Comparison of ENCODE assay signal across 27 mouse cellular contexts in the genomic region with DNA sequence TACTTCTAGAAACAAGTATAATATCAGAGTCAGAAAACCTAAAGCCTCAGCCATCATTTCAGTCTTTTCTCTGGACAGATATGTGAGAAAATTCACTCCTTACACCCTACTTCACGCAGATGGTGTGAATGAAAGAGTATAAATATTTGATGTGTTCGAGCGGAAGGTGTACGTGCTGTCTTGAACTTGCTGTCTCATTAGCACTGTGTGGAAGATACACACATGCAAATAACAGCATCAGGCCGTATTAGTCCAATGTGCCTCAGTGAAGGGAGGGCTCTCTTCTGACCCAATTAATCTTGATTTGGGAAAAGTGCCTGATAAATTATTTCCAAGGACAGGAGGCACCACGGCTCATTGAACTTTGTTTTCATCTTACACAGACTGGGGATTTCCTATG.
DNase-seq lines count a peak whose midpoint lies in the region; ATAC-seq and TF ChIP-seq lines count a peak whose summit lies in the region.
"Had no signal": no experiment of that assay in that cellular context is flagged by ENCODE, and none has a peak within 500 bp of the region (broad histone marks: within the 10 kb centered on the region; RNA-seq: fewer than 3 reads in every experiment).

No protein-coding gene starts in this region.

- H3K4me3 ChIP-seq in forebrain, embryonic 12.5 days (replicated peaks), result no peak overlapping the region
- no peak overlapping the region for H3K4me3 ChIP-seq in forebrain, embryonic 11.5 days (ENCODE audit: low read depth, low read length)
- H3K4me3 ChIP-seq in forebrain, embryonic 14.5 days (ENCODE audit: low read depth, low read length), result no peak overlapping the region
- H3K4me3 ChIP-seq in forebrain, postnatal 0 days (ENCODE audit: low read depth, low read length), result no peak overlapping the region
- H3K4me3 ChIP-seq in forebrain, embryonic 16.5 days (replicated peaks; ENCODE audit: low read length), result no peak overlapping the region
- H3K4me3 ChIP-seq: embryonic facial prominence, embryonic 13.5 days; embryonic facial prominence, embryonic 15.5 days; erythroblast, embryonic 14.5 days had no signal

- H3K9ac ChIP-seq in forebrain, embryonic 12.5 days, result no peak overlapping the region
- H3K9ac ChIP-seq in forebrain, embryonic 11.5 days (ENCODE audit: low read length), result no peak overlapping the region
- no peak overlapping the region for H3K9ac ChIP-seq in forebrain, embryonic 14.5 days (ENCODE audit: low read length)
- H3K9ac ChIP-seq in forebrain, postnatal 0 days, result no peak overlapping the region
- no peak overlapping the region for H3K9ac ChIP-seq in forebrain, embryonic 16.5 days (replicated peaks; ENCODE audit: low read depth, low read length)
- H3K9ac ChIP-seq: embryonic facial prominence, embryonic 13.5 days; embryonic facial prominence, embryonic 15.5 days had no signal

- WGBS in forebrain, embryonic 12.5 days, result 87% methylated on average over 6 of the region's 6 CpGs
- 81% methylated on average over 6 of the region's 6 CpGs for WGBS in forebrain, embryonic 11.5 days
- 64% methylated on average over 6 of the region's 6 CpGs for WGBS in forebrain, embryonic 14.5 days
- 51% methylated on average over 6 of the region's 6 CpGs for WGBS in forebrain, postnatal 0 days
- WGBS in forebrain, embryonic 16.5 days, result 54% methylated on average over 6 of the region's 6 CpGs

- no peaks in the 10 kb centered on the region for H3K9me3 ChIP-seq in forebrain, embryonic 12.5 days
- no peaks in the 10 kb centered on the region for H3K9me3 ChIP-seq in forebrain, embryonic 11.5 days (ENCODE audit: control insufficient read depth, low read length)
- no peaks in the 10 kb centered on the region for H3K9me3 ChIP-seq in forebrain, embryonic 14.5 days (replicated peaks; ENCODE audit: control insufficient read depth, low read length)
- no peaks in the 10 kb centered on the region for H3K9me3 ChIP-seq in forebrain, postnatal 0 days (ENCODE audit: low read length)
- no peaks in the 10 kb centered on the region for H3K9me3 ChIP-seq in forebrain, embryonic 16.5 days (ENCODE audit: control insufficient read depth, low read length)
- H3K9me3 ChIP-seq: embryonic facial prominence, embryonic 13.5 days; embryonic facial prominence, embryonic 15.5 days; G1E had no signal

- no peak overlapping the region for H3K4me2 ChIP-seq in forebrain, embryonic 12.5 days
- H3K4me2 ChIP-seq in forebrain, embryonic 11.5 days (ENCODE audit: low read depth, low read length, severe bottlenecking), result no peak overlapping the region
- H3K4me2 ChIP-seq in forebrain, embryonic 14.5 days (ENCODE audit: low read length), result no peak overlapping the region
- no peak overlapping the region for H3K4me2 ChIP-seq in forebrain, postnatal 0 days (ENCODE audit: low read depth)
- no peak overlapping the region for H3K4me2 ChIP-seq in forebrain, embryonic 16.5 days (ENCODE audit: low read length)
- H3K4me2 ChIP-seq: embryonic facial prominence, embryonic 13.5 days; embryonic facial prominence, embryonic 15.5 days had no signal

- no peaks in the 10 kb centered on the region for H3K36me3 ChIP-seq in forebrain, embryonic 12.5 days (replicated peaks)
- H3K36me3 ChIP-seq in forebrain, embryonic 11.5 days (ENCODE audit: control insufficient read depth, insufficient read depth, low read length), result no peaks in the 10 kb centered on the region
- no peaks in the 10 kb centered on the region for H3K36me3 ChIP-seq in forebrain, embryonic 14.5 days (ENCODE audit: control insufficient read depth, insufficient read depth, low read length)
- no peaks in the 10 kb centered on the region for H3K36me3 ChIP-seq in forebrain, postnatal 0 days (ENCODE audit: insufficient read depth)
- H3K36me3 ChIP-seq in forebrain, embryonic 16.5 days (ENCODE audit: control insufficient read depth, insufficient read depth), result no peaks in the 10 kb centered on the region
- H3K36me3 ChIP-seq: embryonic facial prominence, embryonic 13.5 days; embryonic facial prominence, embryonic 15.5 days; G1E had no signal

- no peak overlapping the region for H3K27ac ChIP-seq in forebrain, embryonic 12.5 days
- no peak overlapping the region for H3K27ac ChIP-seq in forebrain, embryonic 11.5 days (ENCODE audit: low read depth, low read length)
- no peak overlapping the region for H3K27ac ChIP-seq in forebrain, embryonic 14.5 days (ENCODE audit: low read depth, low read length)
- H3K27ac ChIP-seq in forebrain, postnatal 0 days (ENCODE audit: low read depth, low read length), result no peak overlapping the region
- no peak overlapping the region for H3K27ac ChIP-seq in forebrain, embryonic 16.5 days (ENCODE audit: low read length)
- H3K27ac ChIP-seq: embryonic facial prominence, embryonic 13.5 days; embryonic facial prominence, embryonic 15.5 days had no signal

- H3K4me1 ChIP-seq in forebrain, embryonic 12.5 days, result no peaks in the 10 kb centered on the region
- no peaks in the 10 kb centered on the region for H3K4me1 ChIP-seq in forebrain, embryonic 11.5 days (replicated peaks; ENCODE audit: control insufficient read depth, insufficient read depth, low read length)
- no peaks in the 10 kb centered on the region for H3K4me1 ChIP-seq in forebrain, embryonic 14.5 days (ENCODE audit: control insufficient read depth, insufficient read depth, low read length)
- H3K4me1 ChIP-seq in forebrain, postnatal 0 days (ENCODE audit: insufficient read depth), result no peaks in the 10 kb centered on the region
- H3K4me1 ChIP-seq in forebrain, embryonic 16.5 days (replicated peaks; ENCODE audit: control insufficient read depth, insufficient read depth, low read length), result no peaks in the 10 kb centered on the region
- H3K4me1 ChIP-seq: embryonic facial prominence, embryonic 13.5 days; embryonic facial prominence, embryonic 15.5 days had no signal

- ATAC-seq in forebrain, embryonic 12.5 days (ENCODE audit: low FRiP score), result 0 out of 2 replicates have a peak, but pooled peaks have one; percentile 68
- ATAC-seq in forebrain, embryonic 11.5 days (replicated peaks; ENCODE audit: low FRiP score), result no peak
- ATAC-seq in forebrain, embryonic 14.5 days, result no peak
- ATAC-seq in forebrain, postnatal 0 days, result no peak
- 0 out of 2 replicates have a peak, but pooled peaks have one; percentile 31 for ATAC-seq in forebrain, embryonic 16.5 days
- ATAC-seq: activated CD4-positive, CD25-positive, alpha-beta regulatory T cell, adult 4 months; CD4-positive, CD25-positive, alpha-beta regulatory T cell, adult 4 months; Patski had no signal

- no peak for DNase-seq in forebrain, embryonic 11.5 days (ENCODE audit: low spot score)
- peak; percentile 31 for DNase-seq in forebrain, embryonic 14.5 days (ENCODE audit: low spot score)
- DNase-seq in forebrain, postnatal 0 days, result no peak
- DNase-seq in retina, embryonic 14.5 days (ENCODE audit: low spot score), result peak; percentile 12
- DNase-seq in retina, postnatal 1 day, result no peak
- DNase-seq in kidney, adult 11 months, result no peak
- DNase-seq: adrenal gland, adult 8-10 months; adrenal gland, postnatal 14 days; adrenal gland, postnatal 36 days; B cell, adult 2 months; cerebellum, adult 11 months; cerebellum, adult 18-20 months; cerebellum, adult 8-10 months; cerebellum, adult 9-11 months; cerebellum, postnatal 14 days; cerebellum, postnatal 36 days; embryo, embryonic 11 days had no signal

- TF ChIP-seq CTCF in forebrain, postnatal 0 days (IDR thresholded peaks at IDR 0.05; ENCODE audit: low read depth), result no peak

- H3K27me3 ChIP-seq in forebrain, embryonic 12.5 days, result no peaks in the 10 kb centered on the region
- no peaks in the 10 kb centered on the region for H3K27me3 ChIP-seq in forebrain, embryonic 11.5 days (ENCODE audit: control insufficient read depth, insufficient read depth, low read length)
- H3K27me3 ChIP-seq in forebrain, embryonic 14.5 days (replicated peaks; ENCODE audit: control insufficient read depth, insufficient read depth, low read length), result no peaks in the 10 kb centered on the region
- H3K27me3 ChIP-seq in forebrain, postnatal 0 days (ENCODE audit: insufficient read depth, low read length), result no peaks in the 10 kb centered on the region
- H3K27me3 ChIP-seq in forebrain, embryonic 16.5 days (replicated peaks; ENCODE audit: control insufficient read depth, insufficient read depth, low read length), result no peaks in the 10 kb centered on the region
- H3K27me3 ChIP-seq: CH12.LX; embryonic facial prominence, embryonic 13.5 days; embryonic facial prominence, embryonic 15.5 days had no signal

Comparison
In these comparisons a context has a peak if more than half of its experiments do, and no peak if none do; other contexts are left out.
1. ATAC-seq: peak in forebrain, embryonic 12.5 days (single experiment) and forebrain, embryonic 16.5 days (single experiment); none in forebrain, embryonic 11.5 days (single experiment), forebrain, embryonic 14.5 days (single experiment) and forebrain, postnatal 0 days (single experiment).
2. DNase-seq: peak in forebrain, embryonic 14.5 days (single experiment) and retina, embryonic 14.5 days (single experiment); none in forebrain, embryonic 11.5 days (single experiment), forebrain, postnatal 0 days (single experiment), retina, postnatal 1 day (single experiment) and kidney, adult 11 months (single experiment).